Mouse (Mus musculus) activated CD4-positive, CD25-positive, alpha-beta regulatory T cell, adult 4 months (primary cell): Measurements from ENCODE around the gene Gm20458. TPM values are rescaled to one million over a fixed set of nuclear protein-coding genes. Genes with fewer than 3 reads are reported as not detected.

ENCODE experiments used
- ATAC-seq: one replicate; pipeline ENCODE4 v1.8.0; 2017
- polyA plus RNA-seq, 2 experiments: library from polyadenylated mRNA; unstranded; fragments of 100-300 nt; shearing (Covaris generic); gene quantifications; one replicate each; pipeline ENCODE4 v1.2.1; 2017

Gm20458 gene
- polyA plus RNA-seq, 2 experiments from 2014 or later = 3.7 TPM; not detected in 1

DNA sequence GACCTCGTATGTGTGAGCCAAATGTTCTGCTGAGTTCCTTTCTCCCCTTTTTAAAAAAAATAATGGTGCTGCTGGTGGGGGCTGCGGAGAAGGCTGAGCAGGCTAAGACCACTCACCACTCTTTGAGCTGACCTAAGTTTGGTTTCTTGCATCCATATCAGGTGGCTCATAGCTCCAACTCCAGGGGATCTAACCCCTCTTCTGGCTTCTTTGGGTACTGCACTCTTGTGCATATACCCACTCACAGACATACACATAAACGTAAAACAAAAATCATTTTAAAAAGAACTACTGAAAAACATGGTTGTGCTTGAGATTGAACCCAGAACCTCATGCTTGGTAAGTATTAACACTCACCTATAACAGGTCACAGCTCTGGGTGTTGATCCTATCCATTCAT is 44.2 kb downstream of the Gm20458 start:
- no peak for ATAC-seq

DNA sequence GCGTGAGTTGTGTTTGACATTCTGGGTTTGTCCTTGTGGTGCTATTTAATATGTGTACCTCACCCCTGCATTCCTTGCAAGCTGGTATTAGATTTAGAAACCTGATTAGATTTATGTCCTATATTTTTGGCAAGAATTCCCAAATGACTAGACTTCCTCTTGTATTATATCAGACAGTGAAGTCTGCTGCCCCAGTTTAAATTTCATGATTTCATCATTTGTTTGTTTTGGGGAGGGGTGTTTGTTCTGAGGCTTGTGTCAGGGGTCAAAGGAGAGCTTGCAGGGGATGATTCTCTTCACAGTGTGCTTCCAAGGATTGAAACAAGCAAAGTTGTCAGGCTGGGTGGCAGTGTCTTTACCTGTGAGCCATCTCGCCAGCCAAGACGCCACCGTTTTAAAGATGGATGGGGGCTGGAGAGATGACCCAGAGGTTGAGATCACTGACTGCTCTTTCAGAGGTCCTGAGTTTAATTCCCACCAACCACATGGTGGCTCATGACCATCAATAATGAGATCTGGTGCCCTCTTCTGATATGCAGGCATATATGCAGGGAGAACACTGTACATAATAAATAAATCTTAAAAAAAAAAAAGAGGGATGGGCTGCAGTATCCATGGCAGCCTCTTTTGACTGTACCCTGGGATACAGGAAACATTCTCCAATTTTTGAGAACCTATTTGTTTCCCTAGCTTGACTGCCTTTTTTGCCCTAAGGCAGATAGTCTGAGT is 45.0 kb downstream of the Gm20458 start:
- ATAC-seq = no peak

DNA sequence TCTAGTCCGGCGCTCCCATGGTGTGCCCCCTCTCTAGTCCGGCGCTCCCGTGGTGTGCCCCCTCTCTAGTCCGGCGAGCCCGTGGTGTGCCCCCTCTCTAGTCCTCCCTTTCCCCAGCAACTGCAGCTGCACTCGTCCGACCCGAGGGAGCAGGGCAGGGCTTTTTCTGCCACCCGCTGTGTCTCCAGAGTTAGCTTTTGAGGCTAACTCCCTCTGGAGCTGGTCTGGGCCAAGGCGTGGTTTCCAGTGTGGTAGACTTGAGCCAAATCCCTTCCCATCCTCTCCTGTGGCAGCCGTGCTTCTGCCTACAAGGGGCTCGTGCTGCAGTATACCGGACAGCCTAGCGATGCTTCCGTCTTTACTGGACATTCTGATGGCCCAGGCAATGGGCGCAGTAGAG is 47.0 kb downstream of the Gm20458 start:
- no peak for ATAC-seq

- ATAC-seq = no peak
Measured at GRCm38 (mm10) chr2:164510621-164511190, 49.9 kb downstream of the Gm20458 start.

DNA sequence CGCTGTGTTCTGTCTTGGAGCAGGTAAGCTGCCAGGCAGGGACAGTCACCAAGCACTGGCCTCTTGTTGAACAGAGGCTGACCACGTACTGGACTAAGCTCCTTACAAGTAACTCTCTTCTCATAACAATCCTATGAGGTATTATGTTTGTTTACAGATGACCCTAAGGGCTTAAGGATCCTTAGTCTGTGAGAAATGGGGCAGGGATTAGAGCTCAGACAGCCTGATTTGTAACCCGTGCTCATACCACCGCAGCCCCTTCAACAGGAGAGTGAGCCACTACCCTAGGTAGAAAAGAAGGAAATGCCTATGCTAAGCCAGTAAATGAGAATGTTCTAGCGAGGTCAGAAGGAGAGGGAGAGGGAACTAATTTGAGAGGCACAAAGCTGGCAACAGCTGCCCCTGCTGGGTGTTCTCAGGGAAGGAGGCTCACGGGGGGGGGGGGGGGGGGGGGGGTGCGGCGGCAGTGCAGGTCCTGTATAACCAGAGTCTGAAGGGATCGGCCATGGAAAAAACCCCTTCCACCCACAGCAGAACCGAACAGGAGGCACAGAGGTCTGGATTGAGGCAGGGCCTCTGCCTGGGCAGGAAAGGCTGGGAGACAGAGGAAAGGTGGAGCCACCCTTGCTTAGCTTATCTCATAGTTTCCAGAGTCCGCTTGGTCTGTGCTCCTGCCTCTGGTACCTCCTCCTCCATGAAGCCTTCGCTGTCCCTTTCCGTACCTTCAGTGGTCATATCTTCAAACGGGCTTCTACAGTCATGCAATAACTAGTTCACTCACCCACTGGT is 51.5 kb downstream of the Gm20458 start:
- ATAC-seq = no peak

GRCm38 (mm10) chr2:164513389-164513788 is 52.6 kb downstream of the Gm20458 start:
- no peak for ATAC-seq

DNA sequence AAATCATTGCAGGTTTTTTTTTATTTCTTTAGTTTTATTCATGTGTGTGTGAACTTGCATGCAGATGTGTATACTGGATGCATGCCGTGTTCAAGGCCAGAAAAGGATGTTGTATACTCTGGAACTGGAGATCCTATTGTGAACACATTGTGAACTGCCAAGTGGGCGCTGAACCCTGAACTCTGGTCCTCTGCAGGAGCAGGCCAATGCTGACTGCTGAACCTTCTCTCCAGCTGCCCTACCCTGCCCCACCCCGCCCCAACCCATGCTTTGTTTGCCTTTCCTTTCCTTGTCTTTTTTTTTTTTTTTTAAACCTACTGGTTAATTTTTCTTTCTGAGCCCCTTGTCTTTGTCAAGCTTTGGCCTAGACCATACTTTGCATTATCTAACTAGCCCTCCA is 54.1 kb downstream of the Gm20458 start:
- no peak for ATAC-seq

GRCm38 (mm10) chr2:164515897-164516296 is 55.1 kb downstream of the Gm20458 start:
- ATAC-seq = no peak

DNA sequence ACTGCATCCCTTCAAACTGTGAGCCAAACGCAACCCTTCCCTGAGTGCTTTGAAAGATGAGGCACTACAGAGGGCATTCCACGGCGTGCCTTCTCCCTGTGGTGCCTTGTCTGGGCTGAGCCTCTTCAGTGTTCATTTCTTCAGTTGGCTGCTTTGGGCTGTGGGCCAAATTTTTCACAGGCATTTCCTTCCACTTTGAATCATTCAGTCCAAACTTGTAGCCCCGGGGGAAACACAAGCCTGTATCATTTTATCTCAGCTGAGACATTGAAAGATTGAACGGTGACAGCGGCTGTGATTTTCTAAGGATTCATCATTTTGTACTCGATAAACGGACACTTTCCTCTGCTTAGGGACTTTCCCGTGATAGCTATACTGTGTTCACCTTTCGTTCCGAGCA is 55.8 kb downstream of the Gm20458 start:
- ATAC-seq = no peak

DNA sequence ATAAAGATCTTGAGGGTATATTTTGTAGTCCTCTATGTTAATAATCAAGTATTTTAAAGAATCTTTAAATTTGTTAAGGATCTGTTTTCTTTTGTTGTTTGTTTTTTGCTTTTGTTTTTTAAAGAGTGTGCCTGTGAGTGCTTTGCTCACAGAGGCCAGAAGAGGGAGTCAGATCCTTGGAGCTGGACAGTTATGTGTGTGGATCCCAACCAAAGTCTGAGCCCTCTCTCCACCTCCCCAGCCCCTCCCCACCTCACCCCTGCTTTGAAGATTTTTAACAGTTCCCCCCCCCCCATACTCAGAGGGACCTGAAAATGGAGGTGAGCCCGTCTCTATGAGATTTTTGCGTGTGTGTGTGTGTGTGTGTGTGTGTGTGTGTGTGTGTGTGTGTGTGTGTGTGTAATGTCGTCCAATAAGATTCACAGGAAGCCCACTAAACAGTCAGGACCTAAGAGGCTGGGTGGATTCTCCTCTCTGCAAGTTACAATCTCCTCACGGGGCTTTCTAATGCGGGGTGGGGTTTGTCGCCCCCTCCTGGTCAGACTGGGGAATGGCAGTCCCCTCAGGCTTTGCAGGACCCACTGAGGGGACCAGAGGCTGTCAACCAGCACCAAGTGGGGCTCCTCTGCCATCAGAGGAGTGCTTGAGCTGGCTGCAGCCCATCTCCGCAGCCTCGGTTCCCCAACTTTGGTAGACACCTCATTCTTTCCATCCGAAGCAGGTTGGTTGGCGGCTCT is 56.9 kb downstream of the Gm20458 start:
- no peak for ATAC-seq

- ATAC-seq = no peak
Measured at GRCm38 (mm10) chr2:164518266-164519170, 57.8 kb downstream of the Gm20458 start.

DNA sequence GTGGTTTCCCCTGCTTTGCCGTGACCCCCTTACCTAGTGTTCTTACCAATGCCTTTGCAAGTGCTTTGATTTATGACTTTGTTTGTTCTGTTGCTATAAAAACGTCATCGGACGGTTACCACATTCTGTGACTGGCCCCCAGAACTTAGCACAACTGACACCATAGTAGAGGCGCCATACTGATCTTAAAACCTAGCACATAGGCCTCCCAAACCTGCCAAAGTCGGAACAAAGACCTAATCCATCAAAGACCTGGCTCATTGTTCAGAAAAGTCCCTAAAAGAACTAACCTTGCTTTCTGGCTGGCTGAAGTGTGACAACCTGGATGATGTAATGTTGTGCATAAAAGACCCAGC is 58.4 kb downstream of the Gm20458 start:
- no peak for ATAC-seq

DNA sequence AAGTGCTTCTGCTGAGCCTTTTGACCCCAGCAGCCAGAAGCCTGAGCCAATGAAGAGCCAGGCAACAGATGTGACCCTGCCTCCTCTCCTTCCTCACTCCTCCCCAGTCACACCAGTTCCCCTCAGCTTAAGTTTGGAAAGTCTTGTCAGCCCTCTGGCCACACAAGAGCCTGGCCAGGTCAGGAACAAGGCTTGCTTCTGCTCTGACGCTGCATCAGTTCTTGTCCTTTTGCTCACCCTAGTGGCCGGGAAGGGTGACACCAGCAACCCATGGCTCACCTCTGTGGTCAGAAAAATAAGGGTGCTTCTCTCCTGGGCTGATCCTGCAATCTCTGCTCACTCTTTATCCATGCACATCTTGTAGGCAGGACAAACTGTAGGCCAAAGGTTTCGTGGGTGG is 60.0 kb downstream of the Gm20458 start:
- no peak for ATAC-seq

DNA sequence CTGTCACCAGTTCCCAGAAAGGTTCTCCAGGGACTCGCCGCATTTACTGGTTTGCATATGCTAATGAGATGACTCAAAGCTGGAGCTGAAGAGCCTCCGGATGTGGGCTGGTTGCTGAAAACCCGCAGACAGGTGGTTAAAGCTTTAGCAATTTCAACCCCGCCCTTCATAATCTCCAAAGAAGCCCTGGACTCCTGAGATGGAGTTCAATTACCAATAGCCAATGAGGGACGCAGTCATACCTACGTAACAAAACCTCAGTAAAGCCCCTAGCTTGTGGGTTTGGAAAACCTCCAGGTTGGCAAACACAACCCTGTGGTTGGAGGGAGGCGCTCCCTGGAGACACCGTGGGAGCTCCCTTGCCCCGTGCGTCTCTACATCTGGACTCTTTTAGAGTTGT is 61.1 kb downstream of the Gm20458 start:
- ATAC-seq = peak; percentile 89

DNA sequence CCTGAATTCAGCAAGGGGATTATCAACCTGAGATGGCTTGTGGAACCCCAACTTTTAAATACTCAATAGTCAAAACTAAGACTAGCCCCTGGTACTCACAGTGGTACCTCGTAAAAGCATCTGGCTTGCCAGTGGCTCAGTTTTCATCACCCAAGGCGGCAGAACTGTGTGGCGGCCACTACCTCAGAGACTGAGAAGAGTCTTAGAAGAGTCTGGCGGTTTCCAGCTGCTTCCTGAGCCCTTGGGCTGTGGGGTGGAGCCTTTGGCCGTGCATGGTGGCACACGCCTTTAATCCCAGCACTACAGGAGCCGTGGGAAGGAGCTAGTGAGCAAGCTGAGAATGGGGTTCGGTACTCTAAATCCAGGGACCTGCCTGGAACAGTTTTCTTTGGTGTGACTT is 61.5 kb downstream of the Gm20458 start:
- ATAC-seq = peak; percentile 30

GRCm38 (mm10) chr2:164523301-164523773 is 62.6 kb downstream of the Gm20458 start:
- no peak for ATAC-seq

- ATAC-seq = no peak
Measured at GRCm38 (mm10) chr2:164528557-164528956, 67.8 kb downstream of the Gm20458 start.

GRCm38 (mm10) chr2:164531169-164531568 is 70.4 kb downstream of the Gm20458 start:
- ATAC-seq = peak; percentile 74

DNA sequence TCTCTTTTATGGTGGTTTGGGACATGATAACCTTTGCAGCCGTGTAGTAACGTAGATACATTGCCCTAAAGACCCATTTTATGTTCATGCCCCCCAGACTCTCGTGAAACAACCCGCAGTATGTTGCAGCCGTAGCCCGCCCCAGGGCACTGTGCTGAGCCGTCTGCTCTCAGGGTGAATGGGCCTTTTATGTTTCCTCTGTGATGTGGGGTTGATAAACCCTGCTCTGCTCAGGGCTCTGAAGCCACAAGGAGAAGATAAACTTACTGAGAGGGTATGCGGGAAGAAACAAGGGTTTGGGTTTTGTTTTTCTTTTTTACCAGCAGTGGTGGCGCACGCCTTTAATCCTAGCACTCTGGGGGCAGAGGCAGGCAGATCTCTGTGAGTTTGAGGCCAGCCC is 73.5 kb downstream of the Gm20458 start:
- ATAC-seq = peak; percentile 57

DNA sequence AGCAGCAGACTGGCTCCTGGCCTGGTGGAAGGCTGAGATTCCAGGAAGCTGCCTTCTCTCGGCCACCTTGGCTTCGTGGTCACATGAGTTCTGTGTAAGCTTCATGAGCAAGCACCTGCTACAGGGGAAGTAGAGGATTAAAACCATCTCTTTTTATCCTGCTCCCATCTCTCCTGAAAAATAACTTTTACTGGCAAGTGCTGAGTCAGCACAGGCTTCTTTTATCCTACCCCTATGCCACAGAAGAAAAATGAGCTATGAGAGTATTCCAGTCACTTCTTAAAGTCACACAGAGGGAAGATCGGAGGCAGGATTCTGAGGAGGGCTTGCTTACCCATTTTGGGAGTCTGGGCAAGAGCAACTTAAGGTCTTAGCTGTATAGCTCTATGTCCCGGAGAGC is 76.2 kb downstream of the Gm20458 start:
- no peak for ATAC-seq
